Mouse (Mus musculus) kidney, adult 2 months (tissue): ENCODE results near the gene Mtch2. TPM values are rescaled to one million over a fixed set of nuclear protein-coding genes. Genes with fewer than 3 reads are reported as not detected.
A peak's percentile ranks its signal among the peaks of the same experiment; 100 is the strongest.

ENCODE experiments used
- DNase-seq: peaks from one replicate; pipeline ENCODE4 v3.0.0; 2021
- H3K27ac ChIP-seq: fragments of 200-500 bp; 2 replicates; pipeline ENCODE4 v1.5.1; 2012; ENCODE audit warnings: low read depth, low read length, control low read depth, inconsistent platforms; ENCODE audit not compliant: insufficient read depth
- H3K27me3 ChIP-seq: fragments of 200-500 bp; replicated peaks from 2 replicates; pipeline ENCODE4 v1.6.1; 2012; ENCODE audit warnings: mild to moderate bottlenecking, moderate library complexity, low read length, inconsistent platforms; ENCODE audit not compliant: control insufficient read depth, insufficient read depth
- H3K36me3 ChIP-seq: fragments of 200-500 bp; 2 replicates; pipeline ENCODE4 v1.6.1; 2012; ENCODE audit warnings: mild to moderate bottlenecking, moderate library complexity, low read length, inconsistent platforms; ENCODE audit not compliant: control insufficient read depth, insufficient read depth
- H3K4me1 ChIP-seq: fragments of 200-500 bp; 2 replicates; pipeline ENCODE4 v1.6.1; 2011; ENCODE audit warnings: low read length; ENCODE audit not compliant: control insufficient read depth, insufficient read depth
- H3K4me3 ChIP-seq: fragments of 200-500 bp; 2 replicates; pipeline ENCODE4 v1.5.1; 2011; ENCODE audit warnings: mild to moderate bottlenecking, low read depth, low read length, control low read depth; ENCODE audit not compliant: insufficient read depth
- CTCF ChIP-seq: fragments of 200-500 bp; conservative IDR thresholded peaks from 2 replicates; pipeline ENCODE4 v1.5.1; 2011; ENCODE audit warnings: low read depth, mild to moderate bottlenecking, control low read depth, low read length, moderate library complexity, mixed read lengths; ENCODE audit not compliant: insufficient read depth, insufficient read length
- POLR2A ChIP-seq: fragments of 200-500 bp; IDR thresholded peaks from one replicate; pipeline ENCODE4 v1.6.1; 2011; ENCODE audit warnings: low read depth, low read length, control low read depth
- WGBS: fragments of 180-500 bp; shearing (Covaris S2); methylation state at CpG from one replicate; pipeline ENCODE4 v1.1.7; 2018; 5-methylcytosine and 5-hydroxymethylcytosine counted together
- polyA plus RNA-seq: library from polyadenylated mRNA; depleted of rRNA; stranded (reverse); fragments of >200 nt; gene quantifications from 2 replicates; pipeline ENCODE4 v1.2.3, GENCODE M21; 2012

The Mtch2 gene
- polyA plus RNA-seq, 1 experiment, result 144 TPM

GRCm38 (mm10) chr2:90843666-90844065, 3.3 kb upstream of the Mtch2 start:
- WGBS, result 92% methylated on average over 1 of the region's 1 CpGs
- no peak for DNase-seq
- Histone ChIP-seq H3K36me3 (no peaks in the 10 kb centered on the region), H3K27me3 (no peaks in the 10 kb centered on the region), H3K4me1 (peaks cover 4% of the 10 kb centered on the region), H3K27ac (no peak overlapping the region), H3K4me3 (no peak overlapping the region)
- TF ChIP-seq POLR2A, result no peak
- no peak for TF ChIP-seq CTCF

GRCm38 (mm10) chr2:90844262-90844661, 2.7 kb upstream of the Mtch2 start:
- 87% methylated on average over 5 of the region's 5 CpGs for WGBS
- TF ChIP-seq CTCF (no peak), POLR2A (no peak)
- H3K27ac ChIP-seq, result no peak overlapping the region
- peaks cover 7% of the 10 kb centered on the region for H3K4me1 ChIP-seq
- no peaks in the 10 kb centered on the region for H3K27me3 ChIP-seq
- DNase-seq, result no peak
- no peak overlapping the region for H3K4me3 ChIP-seq
- H3K36me3 ChIP-seq, result no peaks in the 10 kb centered on the region

DNA sequence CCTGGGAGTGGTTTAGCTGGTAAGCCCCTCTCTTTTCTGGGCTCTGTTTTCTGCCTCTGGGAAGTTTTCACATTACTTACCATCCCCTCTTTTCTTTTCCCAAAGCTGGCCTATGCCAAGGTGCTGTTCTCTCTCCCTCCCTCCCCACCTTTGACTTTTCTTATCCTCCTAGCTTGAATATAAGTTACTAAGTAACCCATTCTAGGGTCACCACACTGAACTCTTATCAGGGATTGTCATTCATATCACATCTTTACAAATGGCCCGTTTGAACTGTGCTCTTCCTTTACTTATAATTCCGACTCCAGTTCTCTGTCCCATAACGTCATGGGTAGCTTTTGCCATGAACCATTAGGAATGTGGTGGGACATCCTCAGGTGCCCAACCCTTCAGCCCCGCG, 1.7 kb upstream of the Mtch2 start:
- DNase-seq, result peak; percentile 11
- Histone ChIP-seq H3K4me3 (no peak overlapping the region), H3K27ac (no peak overlapping the region), H3K4me1 (peaks cover 9% of the 10 kb centered on the region), H3K27me3 (no peaks in the 10 kb centered on the region), H3K36me3 (no peaks in the 10 kb centered on the region)
- TF ChIP-seq CTCF, result no peak
- 75% methylated on average over 5 of the region's 5 CpGs for WGBS

GRCm38 (mm10) chr2:90846171-90846570, 784 bp upstream of the Mtch2 start:
- Histone ChIP-seq H3K4me3 (no peak overlapping the region), H3K27me3 (no peaks in the 10 kb centered on the region), H3K27ac (peak overlapping the region; percentile 98), H3K4me1 (peaks cover 9% of the 10 kb centered on the region), H3K36me3 (no peaks in the 10 kb centered on the region)
- no peak for TF ChIP-seq POLR2A
- TF ChIP-seq CTCF, result no peak
- peak; percentile 54 for DNase-seq
- 40% methylated on average over 6 of the region's 6 CpGs for WGBS

DNA sequence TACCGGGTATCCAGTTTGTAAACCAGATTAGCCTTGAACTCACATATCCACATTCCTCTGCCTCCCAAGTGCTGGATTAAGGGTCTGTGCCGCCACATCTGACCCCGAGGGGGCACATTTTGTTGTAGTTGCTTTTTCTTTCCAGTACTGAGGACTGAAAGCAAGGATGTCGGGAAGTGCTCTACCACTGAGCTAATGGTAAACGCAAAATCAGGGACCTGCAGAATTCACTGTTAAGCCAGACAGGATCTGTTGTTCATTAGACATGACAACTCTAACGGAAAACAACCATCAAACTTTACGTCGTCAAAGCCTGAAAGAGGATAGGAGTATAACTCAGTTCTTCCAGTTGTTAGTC, 379 bp upstream of the Mtch2 start:
- 2% methylated on average over 8 of the region's 8 CpGs for WGBS
- Histone ChIP-seq H3K4me1 (peaks cover 9% of the 10 kb centered on the region), H3K4me3 (peak overlapping the region; percentile 26), H3K36me3 (no peaks in the 10 kb centered on the region), H3K27ac (peak overlapping the region; percentile 98), H3K27me3 (no peaks in the 10 kb centered on the region)
- no peak for DNase-seq
- no peak for TF ChIP-seq POLR2A
- TF ChIP-seq CTCF, result no peak

GRCm38 (mm10) chr2:90847681-90848050, 711 bp downstream of the Mtch2 start:
- Histone ChIP-seq H3K27me3 (no peaks in the 10 kb centered on the region), H3K36me3 (peaks cover under 1% of the 10 kb centered on the region; the same call in 1 of the 2 replicates), H3K27ac (peak overlapping the region; percentile 86), H3K4me3 (peak overlapping the region; percentile 95), H3K4me1 (peaks cover 9% of the 10 kb centered on the region)
- peak; percentile 8 for DNase-seq
- no peak for TF ChIP-seq POLR2A
- no peak for TF ChIP-seq CTCF
- WGBS, result under 1% methylated on average over 13 of the region's 13 CpGs

GRCm38 (mm10) chr2:90848331-90848730, 1.4 kb downstream of the Mtch2 start:
- Histone ChIP-seq H3K27ac (no peak overlapping the region), H3K27me3 (no peaks in the 10 kb centered on the region), H3K4me1 (peaks cover 9% of the 10 kb centered on the region), H3K36me3 (peaks cover 3% of the 10 kb centered on the region), H3K4me3 (no peak overlapping the region)
- 93% methylated on average over 5 of the region's 5 CpGs for WGBS
- DNase-seq, result no peak
- no peak for TF ChIP-seq CTCF
- TF ChIP-seq POLR2A, result no peak

GRCm38 (mm10) chr2:90850401-90850800, 3.4 kb downstream of the Mtch2 start:
- peaks cover 6% of the 10 kb centered on the region for H3K36me3 ChIP-seq
- TF ChIP-seq CTCF (no peak), POLR2A (no peak)
- 97% methylated on average over 1 of the region's 1 CpGs for WGBS

More at GRCm38 (mm10) chr2:90850401-90850800, 3.4 kb downstream of the Mtch2 start:
- no peak overlapping the region for H3K27ac ChIP-seq
- DNase-seq, result no peak
- no peak overlapping the region for H3K4me3 ChIP-seq
- peaks cover 9% of the 10 kb centered on the region for H3K4me1 ChIP-seq
- no peaks in the 10 kb centered on the region for H3K27me3 ChIP-seq
